Mouse (Mus musculus) lung, postnatal 4 days (tissue): ENCODE measurements around the gene Ncoa3.
"Not testable (repeated sequence)": the region's sequence is repeated elsewhere in the genome, so short reads cannot be mapped to it uniquely, and the experiment has no call there.

Experiments
- DNase-seq, 2 experiments: peaks; one replicate each; pipeline ENCODE4 v3.0.0; 2021

Ncoa3 gene

DNA sequence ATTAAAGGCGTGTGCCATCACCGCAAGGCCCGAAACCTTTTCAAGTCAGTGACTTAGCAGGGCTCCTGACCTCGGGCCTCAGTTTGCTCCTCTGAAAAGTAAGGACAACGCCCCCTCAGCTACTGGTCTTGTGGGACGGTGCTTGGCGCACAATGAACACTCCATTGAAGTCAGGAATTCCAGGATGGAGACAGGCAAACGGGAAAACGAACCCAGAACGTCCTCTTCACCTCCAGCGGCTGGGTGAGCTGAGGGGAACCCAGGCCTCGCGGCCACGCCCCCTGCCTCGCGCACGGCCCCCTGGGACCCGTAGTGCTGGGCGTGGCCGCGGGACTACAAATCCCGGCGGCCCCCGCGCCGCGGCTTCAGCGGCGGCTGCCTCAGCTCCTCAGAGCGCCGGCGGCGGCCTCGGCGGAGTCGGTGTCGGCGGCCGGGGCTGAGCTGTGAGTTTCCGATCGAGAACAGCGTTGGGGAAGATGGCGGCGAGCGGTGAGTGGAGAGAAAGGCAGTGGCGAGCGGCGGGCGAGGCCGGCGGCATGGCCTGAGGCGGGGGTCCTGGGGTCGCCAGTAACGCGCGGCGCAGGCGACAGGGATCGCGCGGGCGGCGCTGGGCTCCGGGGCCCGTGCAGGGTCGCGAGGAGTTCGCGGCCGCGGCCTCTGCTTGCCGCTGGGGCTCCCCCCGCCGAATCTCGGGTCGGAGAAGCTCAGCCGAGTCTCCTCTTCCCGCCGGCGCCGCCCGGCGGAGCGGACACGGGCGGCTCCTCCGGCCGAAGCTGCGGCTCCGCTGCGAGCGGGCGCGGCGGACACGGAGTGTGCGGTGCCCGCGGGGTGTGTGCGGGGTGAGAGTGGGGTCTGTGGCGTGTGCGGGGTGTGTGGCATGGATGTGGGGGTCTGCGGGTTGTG is at the start of gene Ncoa3:
Gene Ncoa3, plus strand, starts transcription at position 367 of the 903 bp plus-strand sequence.
- peak; percentile 94 to 96 for DNase-seq

DNA sequence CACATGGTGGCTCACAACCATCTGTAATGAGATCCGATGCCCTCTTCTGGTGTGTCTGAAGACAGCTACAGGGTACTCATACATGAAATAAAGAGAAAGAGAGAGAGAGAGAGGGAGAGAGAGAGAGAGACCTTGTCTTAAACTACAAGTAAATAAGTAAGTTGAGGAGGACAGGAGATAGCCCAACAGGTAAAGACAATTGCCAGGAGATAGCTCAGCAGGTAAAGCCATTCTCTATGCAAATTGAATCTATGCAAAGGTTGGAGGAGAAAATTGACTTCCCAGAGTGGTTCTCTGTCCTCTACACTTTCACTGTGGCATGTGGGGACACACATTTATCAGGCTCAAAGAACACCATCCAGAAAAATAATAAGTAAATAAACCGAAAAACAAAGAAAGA is 49.3 kb upstream of the Ncoa3 start:
- no peak for DNase-seq

DNA sequence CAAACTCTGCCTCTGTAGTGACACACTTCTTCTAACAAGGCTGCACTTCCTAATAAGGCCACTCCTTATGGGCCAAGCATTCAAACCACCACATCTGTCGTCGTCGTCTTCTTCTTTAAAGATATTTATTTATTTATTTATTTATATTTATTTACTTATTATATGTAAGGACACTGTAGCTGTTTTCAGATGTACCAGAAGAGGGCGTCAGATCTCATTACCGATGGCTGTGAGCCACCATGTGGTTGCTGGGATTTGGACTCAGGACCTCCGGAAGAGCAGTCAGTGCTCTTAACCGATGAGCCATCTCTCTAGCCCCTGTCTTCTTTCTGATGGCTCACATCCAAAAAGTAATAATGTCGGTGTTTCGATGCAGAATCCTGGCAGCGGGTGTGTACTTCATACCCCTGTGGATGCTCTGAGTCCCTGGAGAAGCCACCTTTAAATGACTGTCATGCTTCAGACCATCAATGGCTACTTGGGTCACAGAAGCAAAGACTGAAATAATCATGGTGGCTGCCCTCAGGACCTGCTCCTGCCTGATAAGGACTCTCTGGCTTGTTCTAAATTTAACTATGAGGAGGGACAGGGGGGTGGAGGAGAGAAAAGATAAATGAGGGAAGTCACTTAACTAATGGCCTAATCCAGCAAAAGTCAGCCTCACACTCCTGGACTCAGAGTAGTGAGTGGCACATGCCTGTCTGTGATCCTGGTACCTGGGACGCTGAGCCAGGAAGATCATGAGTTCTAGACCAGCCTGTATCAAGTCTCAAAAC is 47.7 kb upstream of the Ncoa3 start:
- DNase-seq = no peak

DNA sequence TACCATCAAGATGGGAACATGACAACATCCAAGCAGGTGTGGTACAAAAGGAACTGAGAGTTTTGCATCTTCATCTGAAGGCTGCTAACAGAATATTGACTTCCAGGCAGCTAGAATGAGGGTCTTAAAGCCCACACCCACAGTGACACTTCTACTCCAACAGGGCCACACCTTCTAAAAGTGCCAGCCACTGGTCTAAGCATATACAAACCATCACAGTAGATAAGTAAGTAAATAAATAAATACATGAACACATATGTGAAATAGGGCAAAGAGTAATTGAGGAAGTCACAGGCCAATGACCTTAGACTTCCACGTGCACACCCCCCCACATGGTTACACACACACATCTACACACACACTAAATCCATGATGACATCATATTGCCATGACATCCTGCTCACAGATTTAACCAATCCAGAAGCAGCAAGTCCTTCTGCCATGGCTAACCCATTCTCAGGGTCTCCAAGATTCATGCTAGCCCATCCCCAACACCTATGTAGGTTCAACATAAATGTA is 46.3 kb upstream of the Ncoa3 start:
- DNase-seq = no peak

DNA sequence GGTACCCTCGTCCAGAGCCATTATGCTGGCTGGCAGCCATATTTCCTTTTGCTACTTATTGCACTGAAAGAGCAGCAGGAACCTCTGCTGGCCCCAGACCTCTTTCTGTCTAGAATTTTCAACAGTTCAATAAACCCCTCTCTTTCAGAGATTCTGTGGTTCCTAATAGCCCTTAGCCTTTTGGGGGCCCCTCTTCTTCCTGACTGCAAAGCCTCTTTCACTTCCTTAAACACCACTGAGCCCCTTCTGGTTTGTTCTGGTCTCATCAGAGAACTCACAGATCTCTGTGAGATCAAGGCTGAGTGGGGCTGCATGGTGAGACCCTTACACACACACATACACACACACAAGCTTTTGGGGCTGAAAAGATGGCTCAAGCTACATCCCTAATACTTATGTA is 44.4 kb upstream of the Ncoa3 start:
- DNase-seq = no peak

DNA sequence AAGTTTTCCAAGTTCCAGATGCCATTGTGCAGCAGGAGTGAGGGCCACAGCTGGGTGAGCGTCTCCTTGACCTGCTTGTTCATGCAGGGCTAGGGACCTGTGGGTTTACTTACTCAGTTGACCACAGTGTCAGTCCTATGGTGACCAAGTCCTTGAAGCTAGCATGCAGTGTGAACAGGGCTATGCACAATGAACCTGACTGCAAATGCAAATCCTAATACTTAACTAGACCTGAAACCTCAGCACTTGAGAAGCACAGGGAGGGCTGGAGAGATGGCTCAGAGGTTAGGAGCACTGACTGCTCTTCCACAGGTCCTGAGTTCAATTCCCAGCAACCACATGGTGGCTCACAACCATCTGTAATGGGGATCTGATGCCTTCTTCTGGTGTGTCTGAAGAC is 43.7 kb upstream of the Ncoa3 start:
- not testable (repeated sequence) for DNase-seq

DNA sequence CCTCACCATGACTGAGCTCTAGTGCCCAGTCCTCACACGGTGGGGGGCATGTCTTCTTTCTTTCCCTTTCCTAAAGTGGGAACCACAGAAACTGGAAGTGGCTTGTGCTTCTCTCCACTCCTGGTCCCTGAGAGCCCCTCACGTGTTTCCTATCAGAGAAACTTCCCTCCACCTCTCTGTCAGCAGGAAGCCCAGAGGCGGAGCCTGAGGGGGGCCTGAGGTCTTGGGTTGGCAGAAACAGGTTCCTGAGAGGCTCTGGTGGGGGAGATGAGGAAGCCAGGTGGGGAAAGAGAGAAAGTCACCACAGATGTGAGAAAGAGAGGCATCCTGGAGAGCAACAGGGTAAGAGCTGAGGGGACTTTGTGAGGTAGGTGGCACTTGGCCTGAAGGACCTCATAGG is 42.7 kb upstream of the Ncoa3 start:
- peak in 1 of 2 experiments; percentile 37 for DNase-seq

DNA sequence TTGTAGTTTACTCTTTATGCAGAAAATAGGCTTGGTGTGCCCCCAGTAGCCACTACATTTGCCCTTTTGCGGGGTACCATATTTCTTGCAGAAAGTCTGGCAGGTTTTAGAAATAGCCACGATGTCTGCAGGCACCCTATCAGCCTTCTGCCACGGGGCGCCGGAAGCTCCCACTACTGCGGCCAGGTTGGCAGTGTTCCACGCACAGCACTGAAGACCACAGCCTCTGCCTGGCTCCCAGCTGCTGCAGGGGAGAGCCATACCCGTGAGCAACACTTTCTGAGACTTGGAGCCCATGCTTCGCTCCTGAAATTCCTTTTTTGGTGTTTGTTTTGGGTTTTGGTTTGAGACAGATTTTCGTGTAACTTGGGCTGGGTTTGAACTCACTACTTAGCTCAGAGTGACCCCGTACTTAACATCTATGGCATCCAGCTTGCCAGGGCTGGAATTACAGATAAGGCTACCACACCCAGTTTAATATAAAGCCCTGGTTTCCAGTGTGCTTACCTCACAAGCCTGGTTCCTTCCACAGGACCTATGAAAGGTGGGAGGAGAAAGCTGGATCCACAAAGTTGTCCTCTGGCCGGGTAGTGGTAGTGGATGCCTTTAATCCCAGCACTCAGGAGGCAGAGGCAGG is 40.9 kb upstream of the Ncoa3 start:
- peak in 1 of 2 experiments; percentile 64 for DNase-seq

DNA sequence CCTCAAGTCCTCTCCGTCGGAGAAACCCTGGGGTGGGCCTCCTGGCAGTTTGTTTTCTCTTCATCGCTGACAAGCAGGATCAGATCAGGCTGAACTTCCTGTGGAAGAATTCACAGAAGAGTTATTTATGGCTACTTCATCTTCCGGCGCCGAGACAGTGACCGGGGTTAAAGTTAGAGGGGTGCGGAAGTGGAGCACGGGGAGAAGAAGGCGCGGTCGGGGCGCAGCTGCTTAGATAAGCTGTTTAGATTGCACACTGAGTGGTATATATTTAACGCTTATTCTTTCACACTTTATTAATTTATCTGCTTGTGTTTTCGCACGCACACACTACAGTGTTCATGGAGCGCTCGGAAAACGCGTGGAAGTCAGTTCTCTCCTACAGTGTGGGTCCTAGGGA is 37.6 kb upstream of the Ncoa3 start:
- peak; percentile 72 to 76 for DNase-seq

DNA sequence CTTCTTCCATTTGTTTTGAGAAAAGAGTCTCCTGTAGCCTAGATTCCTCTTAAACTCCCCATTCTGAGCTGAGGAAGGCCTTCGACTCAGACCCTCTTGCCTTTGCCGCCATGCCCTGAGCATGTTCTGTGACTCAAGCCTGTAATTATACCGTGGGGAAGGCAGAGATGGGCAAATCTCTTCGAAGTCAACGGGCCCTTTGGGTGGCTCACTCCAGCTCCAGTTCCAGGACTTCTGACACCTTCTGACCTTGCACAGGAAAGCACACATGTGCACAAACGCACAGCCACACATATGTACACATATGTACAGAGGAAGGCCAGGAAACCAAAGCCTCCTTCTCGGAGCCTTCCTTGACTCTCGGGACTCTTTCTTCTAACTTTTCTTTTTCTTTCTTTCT is 37.0 kb upstream of the Ncoa3 start:
- no peak for DNase-seq

DNA sequence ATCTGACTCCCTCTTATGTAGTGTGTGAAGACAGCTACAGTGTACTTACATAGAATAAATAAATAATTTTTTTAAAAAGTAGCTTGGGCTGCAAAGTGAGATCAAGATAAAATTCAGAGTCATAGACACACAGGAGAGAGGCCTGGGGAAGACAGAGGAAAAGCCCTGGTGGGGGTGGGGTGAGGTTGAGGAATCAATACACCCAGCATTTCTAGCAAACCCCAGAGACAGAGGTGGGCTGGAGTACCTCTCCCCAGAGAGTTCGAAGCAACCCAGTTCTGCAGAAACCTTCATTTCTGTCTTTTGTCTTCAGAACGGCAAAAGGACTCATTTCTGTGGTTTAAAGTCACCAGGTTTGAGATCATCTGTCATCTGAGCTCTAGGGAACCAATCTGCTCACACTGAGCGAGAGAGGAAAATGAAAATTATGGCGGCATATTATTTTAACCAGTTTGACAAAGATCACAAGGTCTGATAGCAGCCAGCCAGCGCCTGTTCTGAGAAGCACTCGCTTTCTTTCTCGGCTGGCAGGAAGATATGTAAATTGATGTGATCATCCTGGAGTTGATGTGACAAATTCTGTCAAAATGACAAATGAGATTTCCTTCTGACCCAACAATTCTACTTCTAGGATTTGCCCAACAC is 36.2 kb upstream of the Ncoa3 start:
- no peak for DNase-seq

DNA sequence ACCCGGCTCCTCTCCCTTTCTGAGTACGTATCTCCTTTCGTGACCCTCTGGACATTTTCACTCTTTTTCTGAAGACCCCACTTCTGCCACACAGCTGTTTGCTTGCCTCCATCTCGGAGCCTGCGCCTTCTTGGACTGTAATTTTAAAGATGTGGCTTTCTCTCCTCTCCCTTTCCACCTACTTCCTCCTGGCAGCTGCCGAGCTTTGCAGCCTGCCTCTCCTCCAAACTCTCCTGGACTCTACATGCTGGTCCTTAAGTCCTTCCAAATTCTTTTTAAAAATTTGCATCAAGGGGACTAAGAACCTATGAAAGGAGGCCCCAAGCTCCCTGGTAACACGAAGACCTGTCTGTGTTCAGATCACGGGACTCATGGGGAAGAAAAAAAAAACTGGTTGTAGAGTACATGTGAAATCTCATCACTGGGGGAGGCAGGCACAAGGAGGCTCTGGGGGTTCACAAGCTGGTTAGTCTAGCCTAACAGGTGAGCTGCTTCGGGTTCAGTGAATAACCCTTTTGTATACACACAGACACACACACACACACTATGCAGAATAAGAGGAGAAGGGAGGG is 35.1 kb upstream of the Ncoa3 start:
- DNase-seq = no peak

DNA sequence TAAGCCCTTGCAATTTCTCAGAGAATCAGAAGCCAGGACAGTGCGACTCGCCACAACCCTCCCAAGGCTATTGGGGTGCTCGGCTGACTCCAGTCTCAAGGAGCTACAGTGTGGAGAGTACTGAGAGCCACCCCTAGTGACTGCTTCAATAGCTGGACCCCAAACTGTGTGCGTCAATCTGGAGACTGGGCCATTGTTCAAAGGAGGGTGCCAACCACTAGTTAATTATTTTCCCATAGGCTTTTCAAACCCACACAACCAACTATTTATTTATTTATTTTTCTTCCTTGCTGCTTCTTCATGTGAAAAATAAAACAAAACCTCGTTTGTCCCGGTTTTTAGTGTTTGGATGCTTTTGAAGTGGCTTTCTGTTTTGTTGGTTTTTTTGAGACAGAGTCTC is 33.9 kb upstream of the Ncoa3 start:
- no peak for DNase-seq

DNA sequence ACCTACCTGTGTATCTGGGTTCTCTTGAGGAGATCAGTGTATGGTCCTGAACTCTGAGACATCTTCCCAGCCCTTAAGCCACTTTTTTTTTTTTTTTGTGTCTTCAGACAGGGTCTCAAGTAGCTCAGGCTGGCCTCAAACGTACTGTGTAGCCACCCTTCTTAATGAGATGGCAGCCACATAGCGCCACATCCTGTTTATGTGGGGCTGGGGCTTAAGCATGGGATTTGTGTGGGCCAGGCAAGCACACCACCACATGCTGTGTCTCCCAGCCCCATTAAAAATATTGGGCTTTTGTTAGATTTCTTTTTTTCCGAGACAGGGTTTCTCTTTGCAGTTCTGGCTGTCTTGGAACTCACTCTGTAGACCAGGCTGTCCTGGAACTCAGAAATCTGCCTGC is 31.7 kb upstream of the Ncoa3 start:
- DNase-seq = no peak

DNA sequence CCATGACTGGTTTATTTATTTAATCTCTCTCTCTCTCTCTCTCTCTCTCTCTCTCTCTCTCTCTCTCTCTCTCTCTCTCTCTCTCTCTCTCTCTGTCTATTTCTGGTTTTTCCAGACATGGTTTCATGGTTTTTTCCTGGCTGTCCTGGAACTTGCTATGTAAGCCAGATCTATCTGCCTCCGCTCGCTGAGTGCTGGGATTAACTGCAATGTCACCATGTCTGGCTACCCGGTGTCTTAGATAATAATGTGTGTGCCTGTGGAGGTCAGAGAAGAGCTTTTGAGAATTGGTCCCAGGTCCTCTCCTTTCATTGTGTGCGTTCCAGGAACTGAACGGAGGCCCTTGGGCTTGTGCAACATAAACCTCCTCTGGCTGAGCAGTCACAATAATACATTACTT is 29.6 kb upstream of the Ncoa3 start:
- DNase-seq = no peak

DNA sequence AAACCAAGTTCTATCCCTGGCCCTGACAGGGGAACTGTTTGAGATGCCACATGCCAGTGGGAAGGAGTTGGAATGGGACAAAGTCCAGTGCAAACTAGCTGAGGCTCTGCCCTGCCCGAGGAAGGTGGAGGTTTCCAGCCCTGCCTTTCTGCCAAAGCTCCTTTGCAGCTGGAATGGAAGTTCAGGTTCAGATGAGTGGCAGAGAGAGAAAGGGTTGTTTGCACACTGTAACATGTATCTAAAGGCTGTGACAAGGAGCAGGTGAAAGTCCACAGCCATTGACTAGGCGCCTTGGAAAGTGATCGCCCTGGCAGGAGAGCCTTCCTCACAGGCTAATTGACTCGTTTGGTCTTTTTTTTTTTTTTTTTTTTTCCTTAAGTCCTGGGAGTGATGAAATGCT is 28.3 kb upstream of the Ncoa3 start:
- DNase-seq = no peak

DNA sequence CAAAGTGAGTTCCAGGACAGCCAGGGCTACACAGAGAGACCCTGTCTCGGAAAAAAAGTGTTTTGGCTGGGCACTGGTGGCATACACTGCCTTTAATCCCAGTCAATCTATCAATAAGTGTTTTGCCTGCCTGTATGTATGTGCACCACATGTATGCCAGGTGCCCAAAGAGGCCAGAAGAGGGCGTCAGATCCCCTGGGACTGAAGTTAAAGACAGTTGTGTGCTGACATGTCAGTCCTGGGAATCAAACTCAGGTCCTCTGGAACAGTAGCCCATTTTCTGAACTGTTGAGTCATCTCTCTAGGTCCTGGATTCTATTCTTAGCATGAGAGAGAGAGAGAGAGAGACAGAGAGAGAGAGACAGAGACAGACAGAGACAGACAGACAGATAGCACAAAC is 25.4 kb upstream of the Ncoa3 start:
- no peak for DNase-seq

DNA sequence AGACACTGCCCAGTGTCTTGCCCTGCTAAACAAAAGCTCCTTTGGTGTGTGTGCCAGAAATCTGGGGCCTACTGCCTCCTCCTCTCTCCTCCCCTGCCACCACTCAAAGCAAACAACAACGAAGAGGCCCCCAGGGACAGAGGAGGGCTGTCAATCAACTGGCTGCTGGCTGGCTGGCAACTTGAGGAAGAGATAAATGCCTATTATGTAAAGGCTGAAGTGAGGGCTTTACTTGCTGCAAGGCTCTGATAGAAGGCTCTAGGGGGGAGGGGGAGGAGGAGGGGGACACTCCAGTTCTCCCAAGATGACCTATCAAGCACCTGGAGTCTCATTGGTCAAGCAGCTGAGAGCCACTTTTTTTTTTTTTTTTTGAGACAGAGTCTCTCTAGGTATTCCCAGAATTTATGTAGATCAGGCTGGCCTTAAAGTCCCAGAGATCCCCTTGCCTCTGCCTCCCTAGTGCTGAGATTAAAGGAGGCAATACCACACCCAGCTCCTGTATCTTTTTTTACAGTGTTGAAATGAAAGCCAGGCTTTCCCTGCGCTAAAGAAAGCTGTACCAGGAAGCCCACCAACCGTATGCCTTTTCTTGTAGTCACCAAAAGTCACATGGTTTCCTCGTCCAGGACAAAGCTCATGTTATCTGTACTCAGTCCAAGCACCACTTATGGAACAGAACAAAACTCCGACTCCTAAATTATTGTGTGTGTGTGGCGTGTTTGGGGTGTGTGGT is 24.4 kb upstream of the Ncoa3 start:
- peak; percentile 39 to 59 for DNase-seq

DNA sequence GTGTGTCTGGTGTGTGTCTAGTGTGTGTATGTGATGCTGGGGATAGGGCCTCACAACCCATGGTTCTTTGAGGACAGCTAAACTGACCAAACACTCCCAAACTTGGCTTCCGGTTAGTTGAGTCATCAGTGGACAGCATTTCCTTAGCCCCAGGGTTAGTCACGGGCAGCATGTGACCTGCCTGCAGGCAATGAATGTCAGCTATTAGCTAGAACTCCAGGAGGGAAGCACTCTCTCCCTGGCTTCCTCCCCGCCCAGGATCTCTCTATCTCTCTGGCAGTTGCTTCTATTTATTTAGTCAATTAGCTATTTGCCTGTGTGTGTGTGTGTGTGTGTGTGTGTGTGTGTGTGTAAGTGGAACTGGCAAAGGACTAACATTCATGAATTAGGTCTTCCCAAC is 23.6 kb upstream of the Ncoa3 start:
- peak; percentile 55 for DNase-seq

DNA sequence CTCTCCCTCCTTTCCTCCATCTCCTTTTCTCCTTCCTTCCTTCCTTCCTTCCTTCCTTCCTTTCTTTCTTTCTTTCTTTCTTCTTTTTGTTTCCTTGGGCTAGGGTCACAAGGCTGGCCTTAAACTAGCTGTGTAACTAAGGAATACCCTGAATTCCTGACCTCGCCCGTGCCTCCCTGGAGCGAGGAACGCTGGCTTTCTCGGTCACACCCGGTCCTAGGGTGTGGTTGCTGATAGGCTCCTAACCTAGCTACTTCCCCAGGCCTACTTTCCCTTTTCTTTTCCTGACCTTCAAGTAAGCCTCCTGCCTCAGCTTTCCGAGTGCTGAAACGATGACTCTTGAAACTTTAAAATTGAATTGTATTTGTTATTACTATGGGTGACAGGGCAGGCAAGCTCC is 23.0 kb upstream of the Ncoa3 start:
- DNase-seq = no peak

DNA sequence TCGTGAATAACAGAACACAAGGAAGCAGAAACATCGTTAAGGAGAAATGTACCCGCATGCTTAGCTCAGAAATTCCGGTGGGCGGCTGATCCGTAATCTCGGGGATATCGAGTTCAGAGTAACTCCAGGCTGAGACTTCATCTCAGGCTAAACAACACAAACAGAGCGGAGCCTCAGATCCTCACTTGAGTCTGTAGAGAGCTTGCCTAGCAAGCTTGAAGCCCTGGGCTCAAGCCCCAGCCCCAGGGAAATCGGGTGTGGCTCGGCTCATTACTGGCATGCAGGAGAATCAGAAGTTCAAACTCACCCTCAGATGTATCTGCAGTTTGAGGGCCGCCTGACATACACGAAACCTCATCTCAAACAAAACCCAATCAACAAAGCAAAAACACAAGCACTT is 22.5 kb upstream of the Ncoa3 start:
- no peak for DNase-seq

DNA sequence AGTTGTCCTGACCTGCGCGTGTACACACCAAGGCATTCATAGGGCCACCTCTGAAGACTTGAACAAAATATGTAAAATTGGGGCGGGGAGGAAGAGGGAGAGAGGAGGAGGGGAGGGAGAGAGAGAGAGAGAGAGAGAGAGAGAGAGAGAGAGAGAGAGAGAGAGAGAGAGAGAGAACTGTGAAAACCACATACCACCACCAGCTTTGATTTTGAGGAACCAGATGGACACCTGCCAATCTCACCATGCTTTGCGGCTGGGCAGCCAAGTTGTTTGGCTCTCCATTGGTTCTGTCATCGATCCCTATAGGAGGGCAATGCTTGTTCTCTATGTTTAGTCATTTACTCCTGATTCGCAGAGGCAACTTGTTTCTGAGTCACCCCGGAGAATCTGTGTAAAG is 21.7 kb upstream of the Ncoa3 start:
- DNase-seq = no peak
